Mouse (Mus musculus): Measurements from ENCODE around the gene Mucl2.
"Not testable (repeated sequence)": the region's sequence is repeated elsewhere in the genome, so short reads cannot be mapped to it uniquely, and the experiment has no call there.

Mucl2 gene

GRCm38 (mm10) chr15:103899212-103899611 lies at the start of gene Mucl2:
TSS of gene Mucl2 (minus strand) at chr15:103899312.
- DNase-seq (ENCODE audit: low read depth in 2 of 2, low spot score in 2 of 2): no peak

GRCm38 (mm10) chr15:103913061-103913460 lies 13.9 kb upstream of the Mucl2 start:
- not testable (repeated sequence) for DNase-seq (ENCODE audit: low read depth in 2 of 2, low spot score in 2 of 2)

All from CD8-positive naive resting alpha-beta T cell, adult 2 months (primary cell).